Mouse (Mus musculus): ENCODE results near the gene Lpin3. TPM values are rescaled to one million over a fixed set of nuclear protein-coding genes. Genes with fewer than 3 reads are reported as not detected.

The Lpin3 gene
- total and polyA plus RNA-seq, 2 experiments from 2014 or later, result 0.10 to 0.27 TPM

- H3K9ac ChIP-seq, result no peak overlapping the region
- no peaks in the 10 kb centered on the region for H3K9me3 ChIP-seq (ENCODE audit: low read length)
- H3K4me1 ChIP-seq (ENCODE audit: insufficient read depth), result peaks cover 8% of the 10 kb centered on the region; the same call in 1 of the 2 replicates
- WGBS, result 82% methylated on average over 5 of the region's 5 CpGs
- DNase-seq (no peak), ATAC-seq (no peak)
- H3K27ac ChIP-seq (ENCODE audit: low read depth, low read length), result no peak overlapping the region
- TF ChIP-seq CTCF (IDR thresholded peaks at IDR 0.05; ENCODE audit: low read depth), result 0 out of 2 replicates have a peak, but pooled peaks have one; percentile 9
- no peaks in the 10 kb centered on the region for H3K36me3 ChIP-seq (ENCODE audit: insufficient read depth)
- H3K4me2 ChIP-seq (ENCODE audit: low read depth), result no peak overlapping the region
- H3K27me3 ChIP-seq (ENCODE audit: insufficient read depth, low read length), result no peaks in the 10 kb centered on the region
- H3K4me3 ChIP-seq (ENCODE audit: low read depth, low read length), result no peak overlapping the region
Measured at GRCm38 (mm10) chr2:160856359-160857102, 23.9 kb upstream of the Lpin3 start.

- no peak for TF ChIP-seq CTCF (IDR thresholded peaks at IDR 0.05; ENCODE audit: low read depth)
- Histone ChIP-seq H3K4me3 (ENCODE audit: low read depth, low read length) (no peak overlapping the region), H3K4me2 (ENCODE audit: low read depth) (no peak overlapping the region), H3K27me3 (ENCODE audit: insufficient read depth, low read length) (no peaks in the 10 kb centered on the region), H3K36me3 (ENCODE audit: insufficient read depth) (no peaks in the 10 kb centered on the region), H3K27ac (ENCODE audit: low read depth, low read length) (no peak overlapping the region), H3K9ac (no peak overlapping the region), H3K9me3 (ENCODE audit: low read length) (no peaks in the 10 kb centered on the region), H3K4me1 (ENCODE audit: insufficient read depth) (no peaks in the 10 kb centered on the region)
- 94% methylated on average over 1 of the region's 1 CpGs for WGBS
- ATAC-seq (no peak), DNase-seq (no peak)
Measured at GRCm38 (mm10) chr2:160860363-160860762, 20.1 kb upstream of the Lpin3 start.

- Histone ChIP-seq H3K27me3 (ENCODE audit: insufficient read depth, low read length) (no peaks in the 10 kb centered on the region), H3K4me2 (ENCODE audit: low read depth) (no peak overlapping the region), H3K4me3 (ENCODE audit: low read depth, low read length) (no peak overlapping the region), H3K4me1 (ENCODE audit: insufficient read depth) (no peaks in the 10 kb centered on the region), H3K27ac (ENCODE audit: low read depth, low read length) (no peak overlapping the region), H3K36me3 (ENCODE audit: insufficient read depth) (no peaks in the 10 kb centered on the region), H3K9ac (no peak overlapping the region), H3K9me3 (ENCODE audit: low read length) (no peaks in the 10 kb centered on the region)
- no peak for TF ChIP-seq CTCF (IDR thresholded peaks at IDR 0.05; ENCODE audit: low read depth)
- 88% methylated on average over 1 of the region's 1 CpGs for WGBS
- no peak for DNase-seq
- no peak for ATAC-seq
Measured at GRCm38 (mm10) chr2:160864112-160864511, 16.4 kb upstream of the Lpin3 start.

- ATAC-seq (no peak), DNase-seq (no peak)
- Histone ChIP-seq H3K4me1 (ENCODE audit: insufficient read depth) (no peaks in the 10 kb centered on the region), H3K27me3 (ENCODE audit: insufficient read depth, low read length) (no peaks in the 10 kb centered on the region), H3K36me3 (ENCODE audit: insufficient read depth) (no peaks in the 10 kb centered on the region), H3K4me2 (ENCODE audit: low read depth) (no peak overlapping the region), H3K4me3 (ENCODE audit: low read depth, low read length) (no peak overlapping the region), H3K27ac (ENCODE audit: low read depth, low read length) (no peak overlapping the region), H3K9me3 (ENCODE audit: low read length) (no peaks in the 10 kb centered on the region), H3K9ac (no peak overlapping the region)
- WGBS, result 53% methylated on average over 2 of the region's 2 CpGs
- TF ChIP-seq CTCF (IDR thresholded peaks at IDR 0.05; ENCODE audit: low read depth), result no peak
Measured at GRCm38 (mm10) chr2:160865266-160865665, 15.2 kb upstream of the Lpin3 start.

- H3K27ac ChIP-seq (ENCODE audit: low read depth, low read length), result no peak overlapping the region
- no peak for TF ChIP-seq CTCF (IDR thresholded peaks at IDR 0.05; ENCODE audit: low read depth)
- H3K9me3 ChIP-seq (ENCODE audit: low read length), result no peaks in the 10 kb centered on the region
- no peak overlapping the region for H3K9ac ChIP-seq
- DNase-seq (no peak), ATAC-seq (no peak)
- no peaks in the 10 kb centered on the region for H3K36me3 ChIP-seq (ENCODE audit: insufficient read depth)
- peaks cover 6% of the 10 kb centered on the region; the same call in 1 of the 2 replicates for H3K4me1 ChIP-seq (ENCODE audit: insufficient read depth)
- H3K4me2 ChIP-seq (ENCODE audit: low read depth), result no peak overlapping the region
- no peaks in the 10 kb centered on the region for H3K27me3 ChIP-seq (ENCODE audit: insufficient read depth, low read length)
- no peak overlapping the region for H3K4me3 ChIP-seq (ENCODE audit: low read depth, low read length)
- WGBS, result 76% methylated on average over 3 of the region's 3 CpGs
Measured at GRCm38 (mm10) chr2:160869446-160869845, 11.0 kb upstream of the Lpin3 start.

- peaks cover 6% of the 10 kb centered on the region; the same call in 1 of the 2 replicates for H3K4me1 ChIP-seq (ENCODE audit: insufficient read depth)
- H3K4me2 ChIP-seq (ENCODE audit: low read depth), result peak overlapping the region; percentile 70
- ATAC-seq (no peak), DNase-seq (peak; percentile 29)
- H3K9ac ChIP-seq, result no peak overlapping the region
- no peaks in the 10 kb centered on the region for H3K9me3 ChIP-seq (ENCODE audit: low read length)
- TF ChIP-seq CTCF (IDR thresholded peaks at IDR 0.05; ENCODE audit: low read depth), result no peak
- no peaks in the 10 kb centered on the region for H3K36me3 ChIP-seq (ENCODE audit: insufficient read depth)
- H3K27me3 ChIP-seq (ENCODE audit: insufficient read depth, low read length), result no peaks in the 10 kb centered on the region
- H3K4me3 ChIP-seq (ENCODE audit: low read depth, low read length), result peak overlapping the region; percentile 17
- no peak overlapping the region for H3K27ac ChIP-seq (ENCODE audit: low read depth, low read length)
- WGBS, result 63% methylated on average over 3 of the region's 3 CpGs
Measured at GRCm38 (mm10) chr2:160871310-160871709, 9.2 kb upstream of the Lpin3 start.

- DNase-seq, result peak; percentile 76
- peak overlapping the region; percentile 98 for H3K27ac ChIP-seq (ENCODE audit: low read depth, low read length)
- peak overlapping the region; percentile 98 for H3K9ac ChIP-seq
- 3% methylated on average over 45 of the region's 47 CpGs for WGBS
- H3K4me2 ChIP-seq (ENCODE audit: low read depth), result peak overlapping the region; percentile 70
- peak overlapping the region; percentile 99 for H3K4me3 ChIP-seq (ENCODE audit: low read depth, low read length)
- H3K36me3 ChIP-seq (ENCODE audit: insufficient read depth), result no peaks in the 10 kb centered on the region
- no peaks in the 10 kb centered on the region for H3K27me3 ChIP-seq (ENCODE audit: insufficient read depth, low read length)
- no peak for TF ChIP-seq CTCF (IDR thresholded peaks at IDR 0.05; ENCODE audit: low read depth)
- H3K4me1 ChIP-seq (ENCODE audit: insufficient read depth), result peaks cover 6% of the 10 kb centered on the region; the same call in 1 of the 2 replicates
- ATAC-seq, result peak; percentile 87
- H3K9me3 ChIP-seq (ENCODE audit: low read length), result no peaks in the 10 kb centered on the region
Measured at GRCm38 (mm10) chr2:160872395-160872794, 8.1 kb upstream of the Lpin3 start.

All from forebrain, postnatal 0 days (tissue).